Mouse (Mus musculus): ENCODE data around the gene Tmem181a. TPM values are rescaled to one million over a fixed set of nuclear protein-coding genes. Genes with fewer than 3 reads are reported as not detected.
"Not testable (repeated sequence)": the region's sequence is repeated elsewhere in the genome, so short reads cannot be mapped to it uniquely, and the experiment has no call there.

The Tmem181a gene
- polyA plus RNA-seq, 1 experiment from 2014 or later: 18.2 TPM

DNA sequence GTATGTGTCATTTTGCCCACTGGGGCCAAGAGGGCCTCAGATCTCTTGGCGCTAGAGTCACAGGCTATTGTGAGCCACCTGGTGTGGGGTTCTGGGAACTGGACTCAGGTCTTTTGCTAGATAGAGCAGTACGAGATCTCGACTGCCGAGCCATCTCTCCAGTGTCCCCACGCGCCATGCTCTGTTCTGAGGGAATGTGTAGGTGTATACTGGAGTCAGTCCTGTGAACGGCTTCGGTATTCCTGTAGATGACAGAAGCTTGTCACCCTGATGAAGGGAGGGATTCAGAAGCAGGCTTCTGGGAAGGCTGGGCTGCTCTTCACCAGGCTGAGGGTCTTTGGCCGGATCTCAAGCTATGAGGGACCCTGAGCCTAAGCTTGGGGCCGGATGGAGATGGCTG is 23.1 kb downstream of the Tmem181a start:
- H3K36me3 ChIP-seq; H3K4me2 ChIP-seq; H3K4me3 ChIP-seq; H3K27me3 ChIP-seq; H3K9ac ChIP-seq; H3K4me1 ChIP-seq; H3K27ac ChIP-seq; H3K9me3 ChIP-seq; ATAC-seq (ENCODE audit: insufficient number of reproducible peaks, low FRiP score, low TSS enrichment, low read depth): not testable (repeated sequence)
- 87% methylated on average over 10 of the region's 10 CpGs for WGBS

DNA sequence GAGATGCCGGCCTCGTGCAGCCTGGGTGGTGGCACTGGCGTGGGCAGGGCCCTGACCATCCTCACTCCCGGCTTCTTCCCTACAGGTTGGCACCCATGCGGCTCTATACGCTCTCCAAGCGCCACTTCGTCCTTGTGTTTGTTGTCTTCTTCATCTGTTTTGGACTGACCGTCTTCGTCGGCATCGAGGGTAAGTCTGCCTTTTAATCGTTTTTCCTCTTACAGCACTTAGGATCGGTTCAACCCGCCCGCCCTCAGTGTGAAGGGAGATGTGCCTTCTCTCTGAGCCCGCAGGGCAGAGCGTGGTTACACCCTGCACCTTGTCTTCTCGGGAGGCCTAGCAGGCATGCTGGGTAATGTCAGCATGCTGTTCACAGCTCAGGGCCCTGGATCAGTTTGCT is 23.9 kb downstream of the Tmem181a start:
- H3K27me3 ChIP-seq; ATAC-seq (ENCODE audit: insufficient number of reproducible peaks, low FRiP score, low TSS enrichment, low read depth); H3K4me2 ChIP-seq; H3K9me3 ChIP-seq; H3K9ac ChIP-seq; H3K27ac ChIP-seq; H3K4me3 ChIP-seq; H3K36me3 ChIP-seq; H3K4me1 ChIP-seq: not testable (repeated sequence)
- 92% methylated on average over 19 of the region's 19 CpGs for WGBS

DNA sequence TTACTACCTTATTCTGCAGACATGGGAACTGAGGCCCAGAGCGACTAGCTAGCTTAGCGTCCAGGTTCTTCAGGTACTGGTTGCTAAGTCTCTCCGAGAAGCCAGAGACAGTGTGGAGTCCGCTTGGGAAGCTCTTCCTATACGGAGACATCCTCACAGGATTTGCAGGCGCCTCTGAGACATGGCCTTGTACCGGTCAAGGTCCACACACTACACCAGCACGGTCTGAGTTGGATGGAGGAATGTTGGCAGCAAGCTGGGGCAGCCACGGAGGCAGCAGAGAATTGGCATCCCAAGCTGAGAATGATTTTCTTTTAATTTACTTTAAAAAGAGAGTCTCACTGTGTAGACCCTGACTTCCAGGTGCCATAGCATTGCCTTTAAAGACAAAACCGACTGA is 26.5 kb downstream of the Tmem181a start:
- not testable (repeated sequence) for H3K9me3 ChIP-seq; ATAC-seq (ENCODE audit: insufficient number of reproducible peaks, low FRiP score, low TSS enrichment, low read depth); H3K36me3 ChIP-seq; H3K9ac ChIP-seq; H3K27me3 ChIP-seq; H3K4me1 ChIP-seq; H3K4me2 ChIP-seq; H3K4me3 ChIP-seq; H3K27ac ChIP-seq
- 92% methylated on average over 8 of the region's 10 CpGs for WGBS

DNA sequence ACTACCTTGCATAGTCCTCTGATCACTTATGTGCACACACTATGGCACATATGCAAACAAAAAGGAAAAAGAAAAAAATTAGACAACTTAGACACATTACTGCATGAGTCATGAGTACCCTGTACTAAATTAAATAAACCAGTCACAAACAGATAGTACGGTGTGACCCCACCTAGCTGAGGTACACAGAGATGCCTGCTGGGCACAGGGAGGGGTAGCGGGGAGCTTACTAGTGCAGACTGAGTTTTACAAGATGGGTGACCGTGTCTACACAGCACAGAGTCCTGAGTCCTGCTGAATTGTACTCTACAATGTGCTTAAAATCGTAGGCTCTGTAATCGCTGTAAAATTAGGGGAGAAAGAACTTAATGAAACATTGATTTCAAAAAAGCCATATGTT is 29.5 kb downstream of the Tmem181a start:
- WGBS: 88% methylated on average over 5 of the region's 5 CpGs
- H3K4me1 ChIP-seq: not testable (repeated sequence)

DNA sequence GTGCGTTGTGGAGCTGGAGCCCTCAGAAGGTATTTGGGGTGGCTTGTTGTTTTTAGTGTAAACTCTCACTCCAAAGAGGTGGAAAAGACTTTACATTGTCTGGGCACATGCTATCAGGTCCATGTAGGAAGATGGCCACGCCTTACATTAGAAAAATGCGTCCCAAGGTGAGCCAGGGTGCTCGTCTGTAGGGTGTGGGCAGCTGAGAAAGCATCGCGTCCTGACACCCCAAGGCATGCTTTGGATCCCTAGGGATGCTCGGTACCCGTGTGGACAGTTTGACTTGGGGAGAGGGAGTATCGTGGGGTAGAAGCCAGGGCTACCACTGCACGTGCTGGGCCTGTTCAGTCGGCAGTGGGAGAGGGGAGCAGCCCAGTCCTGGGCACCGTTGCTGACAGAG is 32.4 kb downstream of the Tmem181a start:
- WGBS: 92% methylated on average over 12 of the region's 12 CpGs

More for the DNA sequence above, 29.5 kb downstream of the Tmem181a start:
- H3K4me2 ChIP-seq; H3K27ac ChIP-seq; H3K36me3 ChIP-seq; H3K4me3 ChIP-seq; ATAC-seq (ENCODE audit: insufficient number of reproducible peaks, low FRiP score, low TSS enrichment, low read depth); H3K27me3 ChIP-seq; H3K9me3 ChIP-seq; H3K9ac ChIP-seq: not testable (repeated sequence)

DNA sequence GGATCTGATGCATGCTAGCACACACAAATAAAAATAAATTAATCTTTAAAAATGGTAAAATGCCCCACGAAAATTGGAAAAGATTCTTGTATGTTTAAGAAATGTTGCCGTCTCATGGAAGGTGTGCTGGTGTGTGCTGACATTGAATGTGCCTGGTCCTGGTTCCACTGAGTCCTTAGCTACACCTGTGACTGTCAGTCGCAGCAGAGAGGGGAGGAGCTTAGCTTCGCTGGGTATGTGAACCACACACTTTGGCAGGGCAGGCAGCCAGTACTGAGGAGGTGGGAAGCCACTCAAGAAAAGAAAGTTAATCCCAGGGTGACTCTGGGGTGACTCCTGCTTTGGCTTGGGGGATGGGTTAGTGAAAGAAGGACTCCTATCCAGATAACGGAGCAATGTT is 37.2 kb downstream of the Tmem181a start:
- not testable (repeated sequence) for H3K4me3 ChIP-seq, H3K27ac ChIP-seq, H3K4me1 ChIP-seq, H3K9ac ChIP-seq, H3K9me3 ChIP-seq, H3K4me2 ChIP-seq, H3K27me3 ChIP-seq, H3K36me3 ChIP-seq
- no CpG with 5 or more reads among the region's 5 CpGs for WGBS
- ATAC-seq (ENCODE audit: insufficient number of reproducible peaks, low FRiP score, low TSS enrichment, low read depth): 0 out of 2 replicates have a peak, but pooled peaks have one; percentile 40

More for the DNA sequence above, 32.4 kb downstream of the Tmem181a start:
- not testable (repeated sequence) for H3K27ac ChIP-seq; H3K9ac ChIP-seq; H3K27me3 ChIP-seq; H3K36me3 ChIP-seq; H3K4me3 ChIP-seq; H3K9me3 ChIP-seq; H3K4me2 ChIP-seq; H3K4me1 ChIP-seq; ATAC-seq (ENCODE audit: insufficient number of reproducible peaks, low FRiP score, low TSS enrichment, low read depth)

DNA sequence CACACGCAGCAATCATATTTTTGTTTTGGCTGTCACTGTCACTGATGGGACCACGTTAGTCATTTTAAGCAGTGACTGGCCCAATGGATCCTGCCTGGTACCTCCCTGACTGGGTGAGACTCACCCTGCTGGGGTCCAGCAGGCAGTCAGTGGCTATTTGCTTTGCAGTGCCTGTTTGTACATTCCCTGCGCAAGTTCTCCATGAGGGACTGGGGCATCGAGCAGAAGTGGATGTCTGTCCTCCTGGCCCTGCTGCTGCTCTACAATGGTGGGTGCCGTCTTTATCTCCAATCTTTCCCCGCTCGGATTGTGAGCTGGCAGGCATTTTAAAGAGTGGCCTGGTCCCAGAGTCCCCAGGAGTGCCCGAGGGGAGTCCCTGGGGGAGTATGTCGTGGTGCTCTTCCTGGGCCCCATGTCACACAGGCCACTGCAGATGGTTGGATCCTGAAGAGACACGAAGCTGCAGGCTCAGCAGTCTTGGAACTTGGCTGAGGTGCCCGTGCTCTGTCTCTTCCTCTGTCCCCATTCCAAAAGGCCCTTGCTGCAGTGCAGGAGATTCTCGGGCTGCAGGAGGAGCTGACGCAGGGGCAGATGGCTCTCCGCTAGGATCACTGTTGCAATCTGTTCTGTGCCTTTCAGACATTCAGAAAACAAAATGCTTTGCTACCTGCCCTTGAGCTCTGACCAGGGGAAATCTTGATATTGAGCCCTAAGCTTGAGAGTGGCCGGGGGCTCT is 40.6 kb downstream of the Tmem181a start:
- ATAC-seq (ENCODE audit: insufficient number of reproducible peaks, low FRiP score, low TSS enrichment, low read depth); H3K4me2 ChIP-seq; H3K4me1 ChIP-seq; H3K4me3 ChIP-seq; H3K27ac ChIP-seq; H3K9ac ChIP-seq; H3K36me3 ChIP-seq; H3K27me3 ChIP-seq; H3K9me3 ChIP-seq: not testable (repeated sequence)
- WGBS: 91% methylated on average over 9 of the region's 15 CpGs

DNA sequence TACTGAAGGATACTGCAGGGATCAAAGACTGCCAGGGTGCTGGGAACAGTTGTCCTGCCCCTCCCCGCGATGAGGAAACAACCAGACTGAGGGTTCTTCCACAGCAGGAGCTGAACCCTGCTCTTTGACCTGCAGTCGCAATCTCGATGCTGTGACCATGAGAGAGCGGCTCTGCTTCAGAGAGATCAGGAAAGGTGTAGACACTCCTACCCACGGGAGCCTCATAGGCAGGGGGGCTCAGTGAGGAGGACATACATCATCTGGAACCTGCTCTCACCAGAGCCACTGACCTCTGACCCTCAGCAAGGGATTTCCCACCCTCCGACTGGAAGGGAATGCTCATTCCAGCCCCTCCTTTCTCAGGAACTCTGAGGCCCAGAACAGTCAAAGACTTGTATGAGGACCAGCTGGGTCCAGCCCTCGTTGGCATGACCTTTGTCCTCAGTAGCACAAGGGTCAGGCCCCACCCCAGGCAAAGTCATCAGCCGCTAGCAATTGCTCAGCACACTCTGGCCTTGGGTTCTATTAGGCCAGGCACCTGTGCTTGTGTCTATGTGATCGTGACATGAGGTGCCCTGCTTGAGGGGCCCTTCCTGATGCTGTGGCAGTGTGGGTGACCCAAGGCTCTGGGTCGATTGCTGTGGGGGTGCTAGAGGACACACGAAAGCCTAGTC is 43.7 kb downstream of the Tmem181a start:
- not testable (repeated sequence) for ATAC-seq (ENCODE audit: insufficient number of reproducible peaks, low FRiP score, low TSS enrichment, low read depth); H3K27ac ChIP-seq; H3K4me1 ChIP-seq; H3K4me3 ChIP-seq; H3K9me3 ChIP-seq; H3K4me2 ChIP-seq; H3K36me3 ChIP-seq; H3K9ac ChIP-seq; H3K27me3 ChIP-seq
- 62% methylated on average over 9 of the region's 12 CpGs for WGBS

DNA sequence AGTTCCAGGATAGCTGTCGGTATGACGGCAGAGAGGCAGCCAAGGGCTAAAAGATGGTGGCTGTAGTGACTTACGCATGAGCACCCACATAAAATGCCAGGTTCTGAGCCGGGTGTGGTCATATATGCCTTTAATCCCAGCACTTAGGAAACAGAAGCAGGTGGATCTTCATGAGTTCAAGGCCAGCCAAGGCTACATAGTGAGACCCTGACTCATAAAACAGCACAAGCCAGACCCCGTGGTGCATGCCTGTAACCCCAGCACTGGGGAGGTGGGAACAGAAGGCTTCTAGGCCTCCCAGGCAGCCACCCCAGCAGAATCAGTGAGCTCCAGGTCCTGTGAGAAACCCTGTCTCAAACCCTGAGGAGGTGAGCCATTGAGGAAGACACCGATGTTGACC is 48.2 kb downstream of the Tmem181a start:
- ATAC-seq (ENCODE audit: insufficient number of reproducible peaks, low FRiP score, low TSS enrichment, low read depth); H3K36me3 ChIP-seq; H3K4me3 ChIP-seq; H3K27ac ChIP-seq; H3K9me3 ChIP-seq; H3K4me1 ChIP-seq; H3K27me3 ChIP-seq; H3K4me2 ChIP-seq; H3K9ac ChIP-seq: not testable (repeated sequence)
- 92% methylated on average over 5 of the region's 6 CpGs for WGBS

DNA sequence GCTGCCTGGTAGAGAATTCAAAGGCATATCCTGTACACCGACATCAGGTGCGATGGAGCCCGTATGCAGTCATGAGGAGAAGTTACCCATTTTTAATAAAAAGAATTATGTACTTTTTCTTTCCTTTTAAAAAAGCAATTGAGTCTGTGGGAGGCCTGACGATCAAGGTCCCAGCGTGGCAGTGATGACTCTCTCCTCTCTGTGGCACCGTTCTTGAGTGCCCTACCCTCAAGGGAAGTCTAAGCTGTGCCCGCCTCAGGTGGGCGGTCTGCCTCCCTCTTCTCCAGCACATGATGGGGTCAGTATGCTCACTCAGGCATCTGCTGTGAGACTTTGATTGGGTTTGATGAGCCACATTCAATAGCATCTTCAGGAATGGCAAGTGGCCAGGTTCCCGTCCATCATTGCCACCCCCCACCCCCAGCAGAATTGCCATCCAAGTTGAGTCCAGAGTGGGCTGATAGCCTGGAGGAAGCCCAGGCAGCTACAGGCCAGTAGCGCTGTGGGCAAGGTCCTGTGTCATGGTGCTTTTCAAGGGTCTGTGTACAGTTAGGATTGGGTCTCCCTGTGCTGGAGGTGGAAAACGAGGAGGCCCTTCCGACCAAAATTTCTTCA is 49.1 kb downstream of the Tmem181a start:
- H3K4me1 ChIP-seq; H3K4me3 ChIP-seq; H3K27ac ChIP-seq; ATAC-seq (ENCODE audit: insufficient number of reproducible peaks, low FRiP score, low TSS enrichment, low read depth); H3K27me3 ChIP-seq; H3K36me3 ChIP-seq; H3K4me2 ChIP-seq; H3K9me3 ChIP-seq; H3K9ac ChIP-seq: not testable (repeated sequence)
- 92% methylated on average over 12 of the region's 12 CpGs for WGBS

DNA sequence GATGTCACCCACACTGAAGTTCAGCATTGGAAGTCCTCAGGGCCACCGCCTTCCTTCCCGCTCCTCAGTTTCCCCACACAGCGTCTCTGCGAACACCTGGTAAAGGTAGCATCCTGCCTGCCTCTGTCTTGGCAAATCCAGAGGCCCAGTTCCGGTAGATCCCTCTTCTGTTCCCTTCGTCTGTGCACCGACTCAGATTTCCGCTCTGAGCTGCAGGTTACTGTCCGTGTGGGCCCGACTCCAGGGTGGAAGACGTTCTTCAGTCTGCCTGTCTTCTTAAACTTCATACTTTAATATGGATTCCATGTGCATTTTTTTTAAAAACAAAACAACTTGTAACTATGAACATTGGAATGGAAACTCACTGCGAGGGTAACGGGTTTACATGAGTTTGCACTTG is 49.8 kb downstream of the Tmem181a start:
- not testable (repeated sequence) for ATAC-seq (ENCODE audit: insufficient number of reproducible peaks, low FRiP score, low TSS enrichment, low read depth); H3K4me1 ChIP-seq; H3K9me3 ChIP-seq; H3K9ac ChIP-seq; H3K27me3 ChIP-seq; H3K36me3 ChIP-seq; H3K4me3 ChIP-seq; H3K27ac ChIP-seq; H3K4me2 ChIP-seq
- 93% methylated on average over 11 of the region's 13 CpGs for WGBS

DNA sequence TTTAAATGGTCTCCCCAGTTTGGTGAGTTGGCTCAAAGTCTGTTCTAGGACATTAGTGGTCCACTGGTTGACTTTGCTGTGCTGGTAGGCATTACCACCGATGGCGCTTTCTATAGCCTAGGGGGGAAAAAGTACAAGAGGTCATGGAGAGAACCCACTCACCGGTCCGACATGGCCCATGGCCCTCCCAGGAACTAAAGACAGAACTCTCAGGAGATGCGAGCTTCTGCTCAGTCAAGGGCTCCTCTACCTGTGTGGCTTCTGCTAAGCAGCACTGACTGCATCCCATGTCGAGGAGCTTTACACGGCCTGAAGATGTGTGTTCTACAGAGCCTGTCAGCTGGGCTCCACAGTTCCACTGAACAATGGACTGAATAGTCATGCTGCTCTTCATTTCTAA is 55.1 kb downstream of the Tmem181a start:
- not testable (repeated sequence) for H3K4me3 ChIP-seq; H3K4me1 ChIP-seq; ATAC-seq (ENCODE audit: insufficient number of reproducible peaks, low FRiP score, low TSS enrichment, low read depth); H3K27me3 ChIP-seq; H3K27ac ChIP-seq; H3K36me3 ChIP-seq; H3K9ac ChIP-seq; H3K4me2 ChIP-seq; H3K9me3 ChIP-seq
- 87% methylated on average over 7 of the region's 7 CpGs for WGBS

Measured in limb, embryonic 15.5 days (tissue).